Mouse (Mus musculus) kidney, adult 2 months (tissue): ENCODE results near the gene N4bp2.
A peak's percentile ranks its signal among the peaks of the same experiment; 100 is the strongest.

Source experiments
- CTCF ChIP-seq: fragments of 200-500 bp; conservative IDR thresholded peaks from 2 replicates; pipeline ENCODE4 v1.5.1; 2011; ENCODE audit warnings: low read depth, mild to moderate bottlenecking, control low read depth, low read length, moderate library complexity, mixed read lengths; ENCODE audit not compliant: insufficient read depth, insufficient read length
- POLR2A ChIP-seq: fragments of 200-500 bp; IDR thresholded peaks from one replicate; pipeline ENCODE4 v1.6.1; 2011; ENCODE audit warnings: low read depth, low read length, control low read depth

- TF ChIP-seq CTCF, result peak; percentile 70
- TF ChIP-seq POLR2A, result no peak
These were observed 60.3 kb downstream of the N4bp2 start for GRCm38 (mm10) chr5:65823601-65824133.
